Mouse (Mus musculus): ENCODE measurements at regions not wholly inside any gene's neighbourhood (a gene's known extent, or its start where the extent isn't known, plus 50 kb on each side); places are given as distances from the start of the nearest gene placed in this dataset.

- no peak for TF ChIP-seq CTCF (IDR thresholded peaks at IDR 0.05; ENCODE audit: extremely low read depth, insufficient read depth, insufficient read length, insufficient replicate concordance)
- TF ChIP-seq POLR2A (IDR thresholded peaks at IDR 0.05; ENCODE audit: low read depth, low read length) = no peak
These were observed 534.6 kb upstream of the Lmcd1 start for GRCm38 (mm10) chr6:111738983-111739382.

Measured in spleen, adult 2 months (tissue).